Mouse (Mus musculus) liver, embryonic 14.5 days (tissue): ENCODE measurements at regions not wholly inside any gene's neighbourhood (a gene's known extent, or its start where the extent isn't known, plus 50 kb on each side); places are given as distances from the start of the nearest gene placed in this dataset.

ENCODE experiments used
- CTCF ChIP-seq: IDR thresholded peaks from 2 replicates; pipeline ENCODE4 v1.5.1; 2016; ENCODE audit warnings: antibody characterized with exemption, low read depth, control low read depth
- EP300 ChIP-seq: IDR thresholded peaks from 2 replicates; pipeline ENCODE4 v1.6.1; 2016; ENCODE audit warnings: antibody characterized with exemption, low read depth

- no peak for TF ChIP-seq CTCF
- TF ChIP-seq EP300, result no peak
These were observed 226.7 kb downstream of the Ttc32 start for GRCm38 (mm10) chr12:9256487-9256820.
